Mouse (Mus musculus): ENCODE results near the gene Tmem107. TPM values are rescaled to one million over a fixed set of nuclear protein-coding genes. Genes with fewer than 3 reads are reported as not detected.

Tmem107 gene
- total RNA-seq, 2 experiments from 2014 or later, result 20.3 to 21.6 TPM

DNA sequence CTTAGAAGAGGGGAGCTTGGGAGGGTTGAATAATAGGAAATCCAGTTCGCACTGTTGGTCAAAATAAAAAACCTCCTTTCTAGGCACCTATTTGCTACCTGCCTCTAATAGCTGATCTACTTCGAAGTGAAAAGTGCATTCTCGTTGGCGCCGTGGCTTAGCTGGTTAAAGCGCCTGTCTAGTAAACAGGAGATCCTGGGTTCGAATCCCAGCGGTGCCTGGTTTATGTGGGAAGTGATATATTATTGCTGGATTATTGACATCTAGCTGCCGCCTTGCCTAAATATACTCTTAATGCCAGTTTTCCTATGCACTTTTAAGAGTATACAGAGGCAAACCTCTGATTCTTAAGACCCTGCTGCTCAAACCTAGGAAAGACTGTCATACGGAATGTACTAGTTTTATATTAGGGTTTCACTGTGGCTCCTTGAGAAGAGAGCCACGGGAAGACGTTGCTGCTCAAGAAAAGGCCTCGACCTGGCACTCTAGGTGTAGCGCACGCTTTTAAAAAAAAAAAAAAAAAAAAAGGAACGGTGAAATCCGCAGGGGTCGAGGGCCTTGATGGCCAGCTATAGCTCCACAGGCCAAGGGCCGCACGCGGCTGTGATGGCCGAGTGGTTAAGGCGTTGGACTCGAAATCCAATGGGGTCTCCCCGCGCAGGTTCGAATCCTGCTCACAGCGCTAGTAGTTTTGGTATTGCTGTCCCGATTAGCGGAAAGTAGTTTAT is 39.9 kb downstream of the Tmem107 start:
- DNase-seq (ENCODE audit: low spot score in 2 of 2), result peak; percentile 89 to 97
- no peak for TF ChIP-seq CTCF (conservative IDR thresholded peaks at IDR 0.05)
- peak overlapping the region; percentile 44; the same call in 1 of the 2 replicates for H3K27ac ChIP-seq
- peak overlapping the region; percentile 60 for H3K4me3 ChIP-seq

DNA sequence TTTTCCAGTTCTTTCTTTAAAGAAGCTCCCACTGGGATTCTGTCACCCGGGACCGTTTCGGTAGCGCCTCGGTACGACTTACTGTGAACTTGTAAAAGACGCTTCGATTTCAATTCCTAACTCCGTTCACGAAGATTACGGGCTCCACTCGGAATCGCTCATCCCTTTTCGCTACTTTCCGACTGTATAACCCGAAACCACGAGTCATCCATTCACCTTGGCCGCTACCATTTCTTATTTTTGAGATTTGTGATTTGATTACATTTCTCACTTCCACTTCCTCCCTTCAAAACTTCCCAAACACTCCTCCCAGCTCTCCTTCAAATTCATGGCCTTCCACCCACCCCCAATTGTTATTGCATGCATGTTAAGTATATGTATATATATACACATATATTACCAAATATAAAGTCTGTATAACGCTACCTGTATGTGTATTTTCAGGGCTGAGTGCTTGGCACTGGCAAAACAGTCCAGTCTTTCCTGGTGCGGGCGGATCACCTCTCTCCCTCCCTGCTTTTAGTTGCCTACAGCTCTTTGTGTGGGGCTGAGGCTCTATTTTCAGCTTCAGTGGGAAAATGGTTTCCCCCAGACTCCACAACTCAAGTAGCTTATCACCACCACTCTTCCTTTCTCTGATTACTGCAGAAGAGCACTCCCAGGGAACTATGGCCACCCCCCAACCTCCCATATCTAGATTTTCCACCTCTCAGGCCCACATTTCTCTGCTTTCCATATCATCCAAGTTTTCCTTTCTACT is 40.6 kb downstream of the Tmem107 start:
- no peak for TF ChIP-seq CTCF (conservative IDR thresholded peaks at IDR 0.05)
- no peak for DNase-seq (ENCODE audit: low spot score in 2 of 2)
- Histone ChIP-seq H3K4me3 (peak overlapping the region; percentile 60), H3K27ac (peak overlapping the region; percentile 44; the same call in 1 of the 2 replicates)

DNA sequence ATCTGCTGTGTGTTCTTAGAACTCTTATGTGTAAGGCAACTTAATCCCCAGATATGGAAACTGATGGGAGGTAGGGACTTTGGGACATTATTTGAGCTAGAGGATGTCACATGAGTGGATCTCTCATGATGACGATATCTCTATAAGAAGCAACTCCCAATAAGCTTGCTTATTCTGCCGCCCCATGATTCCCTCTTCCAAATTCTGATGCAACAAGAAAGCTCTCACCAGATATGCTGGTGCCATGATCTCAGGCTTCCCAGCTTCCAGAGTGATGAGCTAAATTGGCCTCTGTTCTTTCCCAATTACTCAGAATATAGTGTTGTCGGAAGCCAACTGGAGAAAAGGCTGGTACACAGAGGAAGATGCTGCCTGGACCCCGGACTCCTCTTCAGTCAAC is 41.3 kb downstream of the Tmem107 start:
- Histone ChIP-seq H3K27ac (peak overlapping the region; percentile 55; the same call in 1 of the 2 replicates), H3K4me3 (no peak overlapping the region; the same call in 1 of the 2 replicates)
- DNase-seq (ENCODE audit: low spot score in 2 of 2), result no peak
- TF ChIP-seq CTCF (conservative IDR thresholded peaks at IDR 0.05), result no peak

DNA sequence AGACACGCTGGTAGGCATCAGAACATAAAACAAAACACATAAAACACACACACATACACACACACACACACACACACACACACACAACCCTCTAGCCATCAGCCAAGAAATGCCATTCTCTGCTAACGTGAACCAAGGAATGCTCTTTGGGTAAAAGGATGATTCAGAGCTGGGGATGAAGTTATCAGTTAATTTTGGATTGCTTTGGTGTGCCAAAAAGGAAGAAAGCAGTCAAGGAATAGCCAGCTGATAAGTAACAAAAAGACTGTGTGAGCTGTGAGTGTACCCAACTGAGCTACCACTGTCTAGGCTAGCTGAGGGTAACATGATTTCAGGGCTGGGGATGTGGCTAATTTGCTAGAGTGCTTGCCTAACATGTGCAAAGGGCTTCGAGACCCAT is 43.4 kb downstream of the Tmem107 start:
- no peak for DNase-seq (ENCODE audit: low spot score in 2 of 2)
- H3K4me3 ChIP-seq, result no peak overlapping the region
- H3K27ac ChIP-seq, result no peak overlapping the region
- no peak for TF ChIP-seq CTCF (conservative IDR thresholded peaks at IDR 0.05)

DNA sequence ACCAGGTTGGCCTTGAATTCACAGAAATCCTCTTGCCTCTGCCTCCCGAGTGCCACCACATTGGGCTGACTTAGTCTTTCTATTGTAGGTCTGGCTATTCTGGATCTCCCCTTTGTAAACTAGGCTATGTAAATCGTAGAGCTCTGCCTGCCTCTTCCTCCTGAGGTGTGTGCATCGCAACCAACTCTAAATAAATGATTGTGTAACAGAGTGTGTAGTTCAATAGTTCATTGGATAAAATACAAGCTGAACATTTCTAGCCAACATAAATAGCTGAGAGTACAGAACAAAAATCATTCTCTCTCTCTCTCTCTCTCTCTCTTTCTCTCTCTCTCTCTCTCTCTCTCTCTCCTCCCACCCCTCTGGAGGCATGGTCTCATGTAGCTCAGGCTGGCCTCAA is 44.0 kb downstream of the Tmem107 start:
- H3K27ac ChIP-seq, result no peak overlapping the region
- DNase-seq (ENCODE audit: low spot score in 2 of 2), result no peak

DNA sequence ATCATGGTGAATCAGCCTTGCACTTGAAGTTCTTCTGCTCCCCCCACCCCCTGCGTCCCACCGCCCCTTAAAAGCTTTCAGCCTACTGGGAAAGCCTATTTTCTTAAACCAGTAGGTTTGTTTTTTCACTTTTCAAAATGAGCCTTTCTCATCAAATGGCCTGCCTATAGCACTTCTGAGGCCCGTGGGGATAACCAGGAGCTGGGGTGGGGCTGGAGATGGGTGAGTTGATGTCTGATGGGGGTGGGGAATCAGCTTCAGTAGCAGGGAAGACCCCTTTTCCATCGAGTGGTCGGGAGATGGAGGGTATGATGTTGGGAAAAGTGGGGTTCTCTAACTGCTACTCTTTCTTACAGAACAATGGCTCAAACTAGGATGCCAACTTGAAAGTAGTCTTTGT is 46.2 kb downstream of the Tmem107 start:
- Histone ChIP-seq H3K27ac (no peak overlapping the region; the same call in 1 of the 2 replicates), H3K4me3 (no peak overlapping the region)
- no peak for DNase-seq (ENCODE audit: low spot score in 2 of 2)
- TF ChIP-seq CTCF (conservative IDR thresholded peaks at IDR 0.05), result no peak

More for the DNA sequence above, 44.0 kb downstream of the Tmem107 start:
- no peak overlapping the region for H3K4me3 ChIP-seq
- TF ChIP-seq CTCF (conservative IDR thresholded peaks at IDR 0.05), result no peak

DNA sequence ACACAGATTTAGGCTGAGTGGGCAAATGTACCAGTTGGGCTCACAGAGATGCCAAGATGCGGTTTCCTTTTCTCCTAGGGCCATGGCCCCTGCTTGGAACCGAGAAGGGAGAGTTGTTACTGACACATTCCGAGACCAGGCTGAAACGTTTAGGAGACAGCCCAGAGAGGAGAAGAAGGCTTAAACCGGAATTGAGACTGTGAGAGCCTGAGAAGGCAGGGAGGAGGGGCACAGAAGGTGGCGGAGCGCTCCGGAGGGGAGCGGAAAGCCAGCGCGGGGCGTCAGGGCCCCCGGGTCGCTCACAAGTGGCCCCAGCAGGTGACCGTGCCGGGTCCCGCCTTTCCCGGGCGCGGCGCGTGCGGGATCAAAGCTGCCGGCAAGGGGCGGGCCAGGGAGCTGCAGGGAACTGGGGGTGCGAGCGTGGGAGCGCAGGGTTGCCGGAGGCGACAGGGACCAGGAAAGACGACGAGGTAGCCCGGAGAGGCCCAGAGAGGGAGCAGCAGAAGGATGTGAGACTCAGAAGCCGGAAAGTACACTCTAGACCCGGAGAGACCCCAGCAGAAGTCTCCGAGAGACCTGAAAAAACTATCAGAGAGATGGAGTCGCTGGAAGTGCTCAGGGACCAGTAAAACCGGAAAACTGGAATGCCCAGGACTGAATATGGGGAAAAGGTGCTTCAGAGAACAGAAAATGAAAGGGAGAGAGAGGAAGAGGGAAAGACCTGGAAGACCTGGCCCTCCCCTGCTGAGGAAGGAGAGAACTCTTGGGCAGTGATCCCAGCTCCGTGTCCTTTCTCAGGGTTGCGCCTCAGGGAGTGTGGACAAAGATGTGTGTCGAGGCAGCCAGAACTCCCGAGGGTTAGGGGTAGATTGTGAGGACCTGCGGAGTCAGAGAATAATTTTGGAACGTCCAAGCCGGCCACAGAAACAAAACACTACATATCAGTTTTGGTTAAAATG is 47.4 kb downstream of the Tmem107 start:
- TF ChIP-seq CTCF (conservative IDR thresholded peaks at IDR 0.05), result no peak
- peak overlapping the region; percentile 78 for H3K4me3 ChIP-seq
- DNase-seq (ENCODE audit: low spot score in 2 of 2), result no peak
- peak overlapping the region; percentile 88 for H3K27ac ChIP-seq

DNA sequence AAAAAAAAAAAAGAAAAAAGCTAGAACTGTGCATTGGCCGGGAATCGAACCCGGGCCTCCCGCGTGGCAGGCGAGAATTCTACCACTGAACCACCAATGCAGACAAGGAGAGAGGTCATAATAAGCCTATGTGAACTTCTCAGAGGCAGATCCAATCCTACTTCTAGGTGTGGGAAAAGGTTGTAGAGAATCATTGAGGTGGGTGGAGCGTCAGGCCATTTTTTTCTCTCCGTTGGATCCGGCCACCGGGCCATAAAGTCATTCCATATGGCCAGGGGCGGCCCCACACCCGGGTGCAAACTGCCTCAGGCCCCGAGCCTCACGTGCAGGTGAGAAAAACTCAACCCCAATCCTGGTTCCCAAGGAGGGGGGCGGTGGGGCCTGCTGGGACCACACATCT is 48.2 kb downstream of the Tmem107 start:
- Histone ChIP-seq H3K4me3 (peak overlapping the region; percentile 78), H3K27ac (no peak overlapping the region)
- DNase-seq (ENCODE audit: low spot score in 2 of 2), result peak; percentile 88 to 96
- TF ChIP-seq CTCF (conservative IDR thresholded peaks at IDR 0.05), result no peak

DNA sequence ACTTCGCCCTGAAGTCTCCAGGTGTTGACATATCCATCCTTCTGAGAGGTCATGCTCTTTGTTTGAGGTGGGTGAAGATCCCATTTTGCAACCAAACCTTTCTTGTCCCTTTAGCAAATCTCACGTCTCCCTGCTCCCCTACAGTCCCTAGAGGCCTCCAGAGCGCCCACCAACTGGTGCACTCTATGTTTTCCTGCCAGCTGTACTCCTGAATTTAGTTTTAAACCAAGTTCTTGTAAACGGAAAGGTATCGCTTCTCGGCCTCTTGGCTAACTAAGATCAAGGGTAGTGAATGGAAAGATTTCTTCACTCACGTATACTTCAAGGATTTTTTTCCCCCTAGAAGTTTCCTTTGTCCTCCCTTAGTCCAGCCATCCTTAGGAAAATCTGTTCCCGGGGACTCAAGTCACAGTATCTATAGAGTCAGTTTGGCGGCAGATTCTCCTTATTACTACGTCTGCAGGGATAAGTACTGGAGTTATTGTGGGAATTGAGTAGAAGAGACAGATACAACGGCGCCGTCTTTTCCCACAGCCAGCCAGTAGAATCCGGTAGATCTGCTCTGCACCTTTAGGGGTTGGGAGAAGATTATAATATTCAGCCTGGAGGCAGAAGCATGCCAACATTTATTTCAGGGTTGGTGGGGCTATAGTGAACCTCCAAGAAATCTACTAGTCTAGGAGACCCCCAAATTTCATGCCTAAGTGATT is 49.0 kb downstream of the Tmem107 start:
- TF ChIP-seq CTCF (conservative IDR thresholded peaks at IDR 0.05), result no peak
- Histone ChIP-seq H3K4me3 (no peak overlapping the region), H3K27ac (no peak overlapping the region)
- DNase-seq (ENCODE audit: low spot score in 2 of 2), result no peak

DNA sequence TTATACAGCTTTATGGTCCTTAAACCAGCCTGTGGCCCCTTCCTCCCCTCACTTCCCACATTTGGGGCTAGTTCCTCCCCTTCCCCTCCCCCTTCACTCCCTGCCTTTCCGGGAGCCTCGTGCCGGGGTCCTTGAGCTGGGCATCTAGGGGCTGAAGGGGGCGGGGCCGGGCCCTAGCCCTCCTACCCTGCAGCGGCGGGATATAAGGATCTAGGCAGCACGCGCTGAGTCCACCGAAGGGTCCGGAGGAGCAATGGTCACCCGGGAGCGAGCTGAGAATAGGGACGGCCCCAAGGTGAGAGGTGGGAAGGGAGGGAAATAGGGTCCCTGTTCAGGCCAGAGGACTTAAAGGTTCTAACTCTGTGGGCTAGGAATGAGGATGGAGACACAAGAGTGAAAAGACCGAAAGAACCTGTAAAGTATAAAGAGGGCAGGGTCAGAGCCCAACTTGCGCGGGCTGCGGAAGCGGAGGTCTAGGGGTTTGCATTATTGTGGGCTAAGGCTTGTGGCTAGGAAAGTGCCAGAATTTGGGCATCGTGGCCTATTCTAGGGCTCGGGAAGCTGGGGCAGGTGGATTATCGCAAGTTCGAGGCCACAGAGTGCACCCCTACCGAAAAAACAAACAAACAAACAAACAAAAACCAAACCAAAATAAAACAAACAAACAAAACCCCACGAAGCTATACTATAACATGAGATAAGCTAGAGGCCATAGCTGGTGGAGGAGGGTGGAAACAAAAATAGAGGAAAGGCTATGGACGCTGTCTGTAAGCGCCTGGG is 49.8 kb downstream of the Tmem107 start, which contains the start of gene Hes7:
Gene Hes7 (plus strand): TSS at position 184 of the 780 bp plus-strand sequence.
- Histone ChIP-seq H3K27ac (peak within 1 kb of the TSS; percentile 95), H3K4me3 (peak within 1 kb of the TSS; percentile 72)
- DNase-seq (ENCODE audit: low spot score in 2 of 2), result no peak
- TF ChIP-seq CTCF (conservative IDR thresholded peaks at IDR 0.05), result no peak
